9 mouse cellular contexts compared by ENCODE assay signal in genomic region chr12:104642337-104642736, GRCm38 (mm10).
DNase-seq lines count a peak whose midpoint lies in the region; ATAC-seq lines count a peak whose summit lies in the region.
"Had no signal": no experiment of that assay in that cellular context is flagged by ENCODE, and none has a peak within 500 bp of the region (broad histone marks: within the 10 kb centered on the region; RNA-seq: fewer than 3 reads in every experiment).

No protein-coding gene starts in this region.

- peaks cover 6% of the 10 kb centered on the region; the same call in 1 of the 2 replicates for H3K4me1 ChIP-seq in forebrain, embryonic 14.5 days (ENCODE audit: control insufficient read depth, insufficient read depth, low read length)
- peaks cover 9% of the 10 kb centered on the region for H3K4me1 ChIP-seq in forebrain, embryonic 13.5 days

- no peaks in the 10 kb centered on the region for H3K36me3 ChIP-seq in forebrain, embryonic 14.5 days (ENCODE audit: control insufficient read depth, insufficient read depth, low read length)
- H3K36me3 ChIP-seq in forebrain, embryonic 13.5 days (ENCODE audit: poor library complexity, severe bottlenecking): no peaks in the 10 kb centered on the region

- H3K9ac ChIP-seq in forebrain, embryonic 14.5 days (ENCODE audit: low read length): no peak overlapping the region
- H3K9ac ChIP-seq in forebrain, embryonic 13.5 days: no peak overlapping the region

- ATAC-seq in forebrain, embryonic 14.5 days: no peak
- no peak for ATAC-seq in forebrain, embryonic 13.5 days
- no peak for ATAC-seq in activated CD4-positive, CD25-positive, alpha-beta regulatory T cell, adult 4 months
- ATAC-seq in monocyte, adult 5-6 weeks (replicated peaks; ENCODE audit: insufficient number of reproducible peaks, low FRiP score, low TSS enrichment, poor library complexity, severe bottlenecking): no peak

- intact Hi-C loops in left cerebral cortex, postnatal 4 days (cut with DNase I): no loop called here

- H3K27ac ChIP-seq in forebrain, embryonic 14.5 days (ENCODE audit: low read depth, low read length): no peak overlapping the region
- H3K27ac ChIP-seq in forebrain, embryonic 13.5 days: no peak overlapping the region

- H3K27me3 ChIP-seq in forebrain, embryonic 14.5 days (replicated peaks; ENCODE audit: control insufficient read depth, insufficient read depth, low read length): peaks cover 4% of the 10 kb centered on the region; the same call in 1 of the 2 replicates
- H3K27me3 ChIP-seq in forebrain, embryonic 13.5 days: peaks cover 32% of the 10 kb centered on the region

- no peaks in the 10 kb centered on the region for H3K9me3 ChIP-seq in forebrain, embryonic 14.5 days (replicated peaks; ENCODE audit: control insufficient read depth, low read length)
- H3K9me3 ChIP-seq in forebrain, embryonic 13.5 days (replicated peaks): 0 out of 2 replicates have a peak, but pooled peaks cover 3% of the 10 kb centered on the region

- 66% methylated on average over 7 of the region's 7 CpGs for WGBS in forebrain, embryonic 14.5 days
- 72% methylated on average over 7 of the region's 7 CpGs for WGBS in forebrain, embryonic 13.5 days

- DNase-seq in forebrain, embryonic 14.5 days (ENCODE audit: low spot score): peak; percentile 39
- peak; percentile 63 for DNase-seq in left cerebral cortex, postnatal 4 days
- no peak for DNase-seq in left cerebral cortex, adult 11 months (ENCODE audit: low spot score)
- peak; percentile 33 for DNase-seq in gonadal fat pad, adult 2 months (ENCODE audit: low read depth)
- peak; percentile 24 to 42 for DNase-seq in lung, postnatal 4 days
- DNase-seq: kidney, adult 8-10 months had no signal

- no peak overlapping the region for H3K4me3 ChIP-seq in forebrain, embryonic 14.5 days (ENCODE audit: low read depth, low read length)
- H3K4me3 ChIP-seq in forebrain, embryonic 13.5 days: no peak overlapping the region

- no peak overlapping the region for H3K4me2 ChIP-seq in forebrain, embryonic 14.5 days (ENCODE audit: low read length)
- H3K4me2 ChIP-seq in forebrain, embryonic 13.5 days: no peak overlapping the region
